Mouse (Mus musculus) heart, embryonic 11.5 days (tissue): Measurements from ENCODE around the gene Npnt. TPM values are rescaled to one million over a fixed set of nuclear protein-coding genes. Genes with fewer than 3 reads are reported as not detected.
A peak's percentile ranks its signal among the peaks of the same experiment; 100 is the strongest.

Experiments
- ATAC-seq: fragments of 200-750 bp; cut with Nextera tagmentation; replicated peaks from 2 replicates; pipeline ENCODE4 v1.8.0; 2017; ENCODE audit warnings: moderate library complexity; ENCODE audit not compliant: insufficient number of reproducible peaks, low FRiP score, low TSS enrichment
- H3K27ac ChIP-seq: fragments of 300-500 bp; sonication (generic); 2 replicates; pipeline ENCODE4 v1.5.1; 2014; ENCODE audit warnings: mild to moderate bottlenecking, low read depth, low read length
- H3K27me3 ChIP-seq: fragments of 300-500 bp; sonication (generic); 2 replicates; pipeline ENCODE4 v1.6.1; 2014; ENCODE audit warnings: mild to moderate bottlenecking, low read length, mixed read lengths; ENCODE audit not compliant: control insufficient read depth, insufficient read depth
- H3K36me3 ChIP-seq: fragments of 300-500 bp; sonication (generic); 2 replicates; pipeline ENCODE4 v1.6.1; 2014; ENCODE audit warnings: mild to moderate bottlenecking, low read length, moderate library complexity, mixed read lengths; ENCODE audit not compliant: control insufficient read depth, insufficient read depth
- H3K4me1 ChIP-seq: fragments of 300-500 bp; sonication (generic); 2 replicates; pipeline ENCODE4 v1.6.1; 2014; ENCODE audit warnings: low read length; ENCODE audit not compliant: control insufficient read depth, insufficient read depth
- H3K4me2 ChIP-seq: fragments of 300-500 bp; sonication (generic); 2 replicates; pipeline ENCODE4 v1.6.1; 2014; ENCODE audit warnings: mild to moderate bottlenecking, moderate library complexity
- H3K4me3 ChIP-seq: fragments of 300-500 bp; sonication (generic); 2 replicates; pipeline ENCODE4 v1.5.1; 2014; ENCODE audit warnings: low read depth, low read length
- H3K9ac ChIP-seq: fragments of 300-500 bp; sonication (generic); 2 replicates; pipeline ENCODE4 v1.6.1; 2014; ENCODE audit warnings: mild to moderate bottlenecking, low read depth, low read length, moderate library complexity
- H3K9me3 ChIP-seq: fragments of 300-500 bp; sonication (generic); replicated peaks from 2 replicates; pipeline ENCODE4 v1.6.1; 2016; ENCODE audit warnings: low read length; ENCODE audit not compliant: control insufficient read depth
- WGBS: fragments of 180-500 bp; shearing (Covaris S2); extraction: QIAGEN DNeasy Blood & Tissue Kit; methylation state at CpG from one replicate; pipeline ENCODE4 v1.1.7; 2014; ENCODE audit not compliant: insufficient replicate concordance; 5-methylcytosine and 5-hydroxymethylcytosine counted together
- polyA plus RNA-seq: library from polyadenylated mRNA; unstranded; fragments of >200 nt; fragmentation: Nextera tagmentation; extraction: Ambion mirVana; gene quantifications from 2 replicates; pipeline ENCODE4 v1.2.1, GENCODE M21; 2014

Npnt gene
- polyA plus RNA-seq, 1 experiment from 2014 or later = 19.7 TPM

DNA sequence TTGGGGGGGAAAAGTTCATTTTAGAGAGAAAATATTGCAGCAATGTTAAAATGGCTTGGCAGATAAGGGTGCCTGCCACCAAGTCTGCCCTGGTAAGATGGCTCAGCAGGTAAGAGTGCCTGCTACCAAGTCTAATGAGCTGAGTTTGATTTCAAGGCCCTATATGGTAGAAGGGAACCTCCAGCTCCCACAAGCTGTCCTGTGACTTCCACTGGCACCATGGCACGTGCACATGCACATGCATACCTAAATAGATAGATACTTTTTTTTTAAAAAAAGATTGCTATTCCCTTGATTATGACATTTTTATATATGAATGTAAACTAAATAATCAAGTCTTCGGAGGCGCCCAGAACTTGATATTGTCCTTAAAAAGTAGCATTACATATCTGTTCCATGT lies 30.3 kb downstream of the Npnt start:
- Histone ChIP-seq H3K36me3 (no peaks in the 10 kb centered on the region), H3K9ac (no peak overlapping the region), H3K9me3 (no peaks in the 10 kb centered on the region), H3K27me3 (no peaks in the 10 kb centered on the region), H3K4me3 (no peak overlapping the region), H3K27ac (no peak overlapping the region), H3K4me2 (no peak overlapping the region), H3K4me1 (no peaks in the 10 kb centered on the region)
- WGBS = 82% methylated on average over 3 of the region's 3 CpGs
- no peak for ATAC-seq

DNA sequence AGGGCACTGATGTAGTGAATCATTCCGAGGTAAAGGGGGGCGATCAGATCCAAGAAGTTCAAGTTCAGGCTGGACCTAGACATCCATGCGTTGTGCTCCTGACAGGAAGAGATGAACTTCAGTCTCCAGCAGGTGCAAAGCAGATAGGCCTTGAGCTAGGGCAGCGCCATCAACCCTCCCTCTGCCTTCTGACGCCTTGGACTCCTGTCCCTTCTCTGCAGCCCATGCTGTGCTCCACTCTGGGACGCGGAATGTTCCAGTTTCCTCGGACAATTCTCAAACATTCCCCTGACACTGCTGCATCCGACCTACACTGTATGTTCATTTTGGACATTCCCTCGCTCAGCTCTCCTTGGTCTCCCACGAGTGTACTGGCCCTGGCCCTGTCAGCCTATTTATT lies 30.9 kb downstream of the Npnt start:
- Histone ChIP-seq H3K9me3 (no peaks in the 10 kb centered on the region), H3K4me3 (no peak overlapping the region), H3K27me3 (no peaks in the 10 kb centered on the region), H3K9ac (no peak overlapping the region), H3K4me2 (no peak overlapping the region), H3K4me1 (no peaks in the 10 kb centered on the region), H3K27ac (no peak overlapping the region), H3K36me3 (no peaks in the 10 kb centered on the region)
- 83% methylated on average over 11 of the region's 11 CpGs for WGBS
- ATAC-seq = no peak

DNA sequence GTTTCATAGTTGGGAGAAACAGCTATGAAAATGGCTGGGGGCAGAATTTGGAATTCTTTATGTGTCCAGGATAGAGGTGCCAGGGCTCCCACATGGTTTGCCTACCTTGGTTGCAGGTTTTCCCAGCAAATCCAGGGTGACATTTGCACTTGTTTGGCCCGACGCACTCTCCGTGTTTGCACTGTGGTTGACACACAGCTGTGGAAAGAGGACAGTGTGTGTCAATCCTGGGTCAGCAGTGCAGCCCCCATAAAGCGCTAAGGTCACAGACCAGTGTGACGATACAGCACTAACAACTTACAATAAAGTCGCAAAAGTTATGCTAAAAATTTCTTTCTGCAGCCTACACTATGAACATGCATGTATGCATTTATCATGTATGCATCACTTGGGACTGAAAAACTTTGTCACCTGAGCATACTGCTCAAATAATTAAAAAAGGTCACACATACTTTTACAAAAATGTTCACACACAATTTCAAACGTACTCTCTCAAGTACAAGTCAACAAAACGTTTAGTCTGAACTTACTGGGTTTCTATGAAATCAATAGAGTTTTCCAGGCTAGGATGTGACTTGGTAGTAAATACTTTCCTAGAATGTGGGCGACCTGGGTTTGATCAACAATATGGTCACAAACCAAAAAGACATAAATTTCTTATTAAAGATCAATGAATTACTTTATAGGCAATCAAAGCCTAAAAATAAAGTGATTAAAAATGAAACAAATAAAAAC lies 32.6 kb downstream of the Npnt start:
- H3K9me3 ChIP-seq = no peaks in the 10 kb centered on the region
- no peak for ATAC-seq
- no peak overlapping the region for H3K27ac ChIP-seq
- H3K9ac ChIP-seq = no peak overlapping the region
- peaks cover 4% of the 10 kb centered on the region; the same call in 1 of the 2 replicates for H3K4me1 ChIP-seq
- H3K36me3 ChIP-seq = no peaks in the 10 kb centered on the region
- no peak overlapping the region for H3K4me3 ChIP-seq
- no peak overlapping the region for H3K4me2 ChIP-seq
- 81% methylated on average over 9 of the region's 9 CpGs for WGBS
- H3K27me3 ChIP-seq = no peaks in the 10 kb centered on the region

DNA sequence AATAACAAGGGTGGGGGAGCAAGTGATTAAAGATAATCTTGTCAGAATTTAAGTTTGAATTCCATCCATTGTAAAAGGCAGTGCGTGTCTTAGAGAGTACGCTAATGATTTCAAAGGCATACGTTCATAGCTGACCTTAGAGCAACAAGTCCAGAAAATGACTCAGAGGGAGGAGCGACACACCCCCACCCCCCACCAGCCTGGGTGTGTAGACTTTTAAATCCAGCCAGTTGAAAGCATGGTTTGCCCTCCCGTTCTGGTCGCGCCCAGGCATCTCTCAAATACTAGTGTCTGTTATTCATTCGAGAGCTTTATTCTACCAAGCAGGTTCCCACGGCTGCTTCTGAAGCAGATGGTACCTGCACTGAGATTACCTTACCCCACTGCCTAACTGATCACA lies 34.4 kb downstream of the Npnt start:
- no peak overlapping the region for H3K4me3 ChIP-seq
- H3K4me2 ChIP-seq = no peak overlapping the region
- H3K4me1 ChIP-seq = peaks cover 4% of the 10 kb centered on the region; the same call in 1 of the 2 replicates
- WGBS = 81% methylated on average over 9 of the region's 9 CpGs
- no peaks in the 10 kb centered on the region for H3K27me3 ChIP-seq
- H3K9ac ChIP-seq = no peak overlapping the region
- no peaks in the 10 kb centered on the region for H3K36me3 ChIP-seq
- no peak overlapping the region for H3K27ac ChIP-seq
- ATAC-seq = no peak
- H3K9me3 ChIP-seq = no peaks in the 10 kb centered on the region

DNA sequence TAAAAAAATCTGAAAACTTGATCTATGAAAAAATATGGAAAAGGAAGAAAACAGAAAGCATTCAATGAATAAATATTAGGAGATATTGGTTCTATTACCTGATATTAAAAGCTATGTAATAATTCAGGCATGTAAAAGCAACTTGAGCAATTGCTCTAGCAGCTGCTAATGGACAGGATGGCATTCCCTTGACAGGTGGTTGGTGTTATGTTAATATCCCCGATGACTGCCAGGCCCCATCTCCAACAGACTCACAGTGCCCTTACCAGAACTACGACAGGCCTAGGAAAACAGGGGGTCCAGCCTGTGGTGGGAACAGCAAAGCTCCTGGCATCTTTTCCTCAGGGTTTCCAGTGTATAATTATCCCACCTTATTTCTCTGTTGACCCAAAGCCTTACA lies 37.7 kb downstream of the Npnt start:
- H3K9me3 ChIP-seq = no peaks in the 10 kb centered on the region
- H3K36me3 ChIP-seq = no peaks in the 10 kb centered on the region
- H3K9ac ChIP-seq = no peak overlapping the region
- no peak overlapping the region for H3K27ac ChIP-seq
- no peak for ATAC-seq
- H3K4me1 ChIP-seq = peaks cover 11% of the 10 kb centered on the region; the same call in 1 of the 2 replicates
- no peak overlapping the region for H3K4me2 ChIP-seq
- H3K4me3 ChIP-seq = no peak overlapping the region
- H3K27me3 ChIP-seq = no peaks in the 10 kb centered on the region
- 62% methylated on average over 2 of the region's 2 CpGs for WGBS

DNA sequence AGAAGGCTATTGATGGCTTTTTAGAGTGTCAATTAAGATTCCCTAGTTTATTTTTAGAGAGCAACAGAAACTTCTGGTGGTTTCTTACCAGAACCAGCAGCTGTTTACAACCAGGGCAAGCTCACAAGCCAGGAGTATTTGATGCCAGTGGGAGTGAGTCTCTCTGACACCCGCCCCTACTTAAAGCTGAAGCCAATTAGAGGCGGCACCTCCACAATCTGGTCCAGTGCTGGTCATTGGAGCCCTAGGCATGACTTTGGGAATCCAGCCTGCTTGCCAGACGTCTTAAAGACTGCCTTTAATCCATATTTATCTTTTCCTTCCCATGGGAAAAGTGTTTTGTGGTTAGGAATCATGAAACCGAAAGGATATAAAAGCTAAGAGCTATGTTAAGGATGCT lies 38.4 kb downstream of the Npnt start:
- peaks cover 11% of the 10 kb centered on the region; the same call in 1 of the 2 replicates for H3K4me1 ChIP-seq
- no peak overlapping the region for H3K4me2 ChIP-seq
- WGBS = 61% methylated on average over 4 of the region's 4 CpGs
- no peak for ATAC-seq
- H3K4me3 ChIP-seq = no peak overlapping the region
- H3K36me3 ChIP-seq = no peaks in the 10 kb centered on the region
- no peaks in the 10 kb centered on the region for H3K27me3 ChIP-seq
- H3K9ac ChIP-seq = no peak overlapping the region
- no peak overlapping the region for H3K27ac ChIP-seq
- no peaks in the 10 kb centered on the region for H3K9me3 ChIP-seq

DNA sequence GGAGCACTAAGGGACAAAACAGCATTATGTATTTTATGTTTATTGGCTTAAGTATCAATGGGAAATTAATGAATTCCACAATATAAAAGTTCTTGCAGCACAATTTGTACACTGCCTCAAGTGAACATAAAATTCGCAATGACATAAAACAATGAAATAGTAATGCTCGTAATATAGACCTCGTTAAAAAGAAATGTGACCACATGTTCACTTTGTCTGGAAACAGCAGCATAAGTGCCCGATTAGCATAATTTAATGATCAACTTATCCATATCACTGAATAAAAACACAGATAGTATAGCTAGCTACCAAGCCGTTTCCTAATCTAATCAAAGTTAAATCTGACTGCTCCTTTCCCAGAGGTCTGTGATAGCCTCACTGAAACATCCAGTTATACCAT lies 39.4 kb downstream of the Npnt start:
- Histone ChIP-seq H3K27ac (no peak overlapping the region), H3K9ac (no peak overlapping the region), H3K4me3 (no peak overlapping the region), H3K9me3 (no peaks in the 10 kb centered on the region), H3K4me2 (no peak overlapping the region), H3K27me3 (no peaks in the 10 kb centered on the region), H3K4me1 (peaks cover 11% of the 10 kb centered on the region; the same call in 1 of the 2 replicates), H3K36me3 (no peaks in the 10 kb centered on the region)
- ATAC-seq = no peak
- 78% methylated on average over 5 of the region's 5 CpGs for WGBS

- WGBS = 32% methylated on average over 12 of the region's 12 CpGs
- H3K36me3 ChIP-seq = no peaks in the 10 kb centered on the region
- H3K4me1 ChIP-seq = peaks cover 11% of the 10 kb centered on the region; the same call in 1 of the 2 replicates
- H3K27ac ChIP-seq = no peak overlapping the region
- H3K4me2 ChIP-seq = peak overlapping the region; percentile 49
- ATAC-seq = no peak
- H3K9me3 ChIP-seq = no peaks in the 10 kb centered on the region
- H3K4me3 ChIP-seq = no peak overlapping the region
- H3K27me3 ChIP-seq = no peaks in the 10 kb centered on the region
- no peak overlapping the region for H3K9ac ChIP-seq
Measured at GRCm38 (mm10) chr3:132909736-132910135, 40.4 kb downstream of the Npnt start.
